Mouse (Mus musculus) forebrain, embryonic 14.5 days (tissue): ENCODE data around the gene Smpdl3b. TPM values are rescaled to one million over a fixed set of nuclear protein-coding genes. Genes with fewer than 3 reads are reported as not detected.
A peak's percentile ranks its signal among the peaks of the same experiment; 100 is the strongest.
"Not testable (repeated sequence)": the region's sequence is repeated elsewhere in the genome, so short reads cannot be mapped to it uniquely, and the experiment has no call there.

Source experiments
- ATAC-seq: fragments of 200-750 bp; cut with Nextera tagmentation; 2 replicates; pipeline ENCODE4 v1.8.0; 2017; ENCODE audit warnings: mild to moderate bottlenecking, moderate library complexity
- DNase-seq: peaks from one replicate; pipeline ENCODE4 v3.0.0-alpha.2; 2015; ENCODE audit warnings: low spot score
- H3K27ac ChIP-seq: fragments of 300-500 bp; sonication (generic); 2 replicates; pipeline ENCODE4 v1.5.1; 2014; ENCODE audit warnings: low read depth, mild to moderate bottlenecking, control low read depth, low read length, moderate library complexity
- H3K27me3 ChIP-seq: fragments of 300-500 bp; sonication (generic); replicated peaks from 2 replicates; pipeline ENCODE4 v1.6.1; 2014; ENCODE audit warnings: low read length, control low read depth, mixed read lengths; ENCODE audit not compliant: control insufficient read depth, insufficient read depth
- H3K36me3 ChIP-seq: fragments of 300-500 bp; sonication (generic); 2 replicates; pipeline ENCODE4 v1.6.1; 2014; ENCODE audit warnings: low read length, control low read depth; ENCODE audit not compliant: control insufficient read depth, insufficient read depth
- H3K4me1 ChIP-seq: fragments of 300-500 bp; sonication (generic); 2 replicates; pipeline ENCODE4 v1.6.1; 2014; ENCODE audit warnings: antibody characterized with exemption, low read length, control low read depth; ENCODE audit not compliant: control insufficient read depth, insufficient read depth
- H3K4me2 ChIP-seq: fragments of 300-500 bp; sonication (generic); 2 replicates; pipeline ENCODE4 v1.6.1; 2014; ENCODE audit warnings: mild to moderate bottlenecking, control low read depth, low read length
- H3K4me3 ChIP-seq: fragments of 300-500 bp; sonication (generic); 2 replicates; pipeline ENCODE4 v1.5.1; 2014; ENCODE audit warnings: low read depth, low read length, control low read depth
- H3K9ac ChIP-seq: fragments of 300-500 bp; sonication (generic); 2 replicates; pipeline ENCODE4 v1.6.1; 2014; ENCODE audit warnings: mild to moderate bottlenecking, low read length, control low read depth, moderate library complexity
- H3K9me3 ChIP-seq: fragments of 300-500 bp; sonication (generic); replicated peaks from 2 replicates; pipeline ENCODE4 v1.6.1; 2016; ENCODE audit warnings: low read length, control low read depth, mixed read lengths; ENCODE audit not compliant: control insufficient read depth
- WGBS: fragments of 180-500 bp; shearing (Covaris S2); extraction: QIAGEN DNeasy Blood & Tissue Kit; methylation state at CpG from one replicate; pipeline ENCODE4 v1.1.7; 2014; 5-methylcytosine and 5-hydroxymethylcytosine counted together
- polyA plus RNA-seq: library from polyadenylated mRNA; unstranded; fragments of >200 nt; fragmentation: Nextera tagmentation; extraction: Ambion mirVana; gene quantifications from 2 replicates; pipeline ENCODE4 v1.2.1, GENCODE M21; 2014

The Smpdl3b gene
- polyA plus RNA-seq, 1 experiment from 2014 or later, result 1.5 TPM

DNA sequence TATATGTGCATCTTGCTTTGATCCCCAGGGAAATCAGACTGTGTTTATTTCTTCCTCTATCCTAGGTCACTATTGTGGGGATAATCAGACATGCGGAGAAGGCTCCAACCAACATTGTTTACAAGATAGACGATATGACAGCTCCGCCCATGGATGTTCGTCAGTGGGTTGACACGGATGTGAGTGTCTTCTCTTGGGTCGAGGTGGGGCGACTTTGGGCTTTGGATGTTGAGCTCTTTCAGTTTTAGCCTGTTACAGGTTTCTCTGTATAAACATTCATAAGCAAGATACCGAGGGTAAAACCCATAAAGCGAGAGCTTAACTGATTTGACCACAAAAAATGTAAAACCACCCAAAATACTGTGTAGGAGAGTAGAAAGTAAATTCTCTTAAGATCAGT is 14.7 kb upstream of the Smpdl3b start:
- peaks cover 56% of the 10 kb centered on the region for H3K36me3 ChIP-seq
- H3K9ac ChIP-seq, result no peak overlapping the region
- DNase-seq (no peak), ATAC-seq (no peak)
- WGBS, result 95% methylated on average over 9 of the region's 9 CpGs
- no peak overlapping the region for H3K4me3 ChIP-seq
- H3K27ac ChIP-seq, result no peak overlapping the region
- 0 out of 2 replicates have a peak, but pooled peaks cover 4% of the 10 kb centered on the region for H3K4me1 ChIP-seq
- no peaks in the 10 kb centered on the region for H3K27me3 ChIP-seq
- no peak overlapping the region for H3K4me2 ChIP-seq
- no peaks in the 10 kb centered on the region for H3K9me3 ChIP-seq

DNA sequence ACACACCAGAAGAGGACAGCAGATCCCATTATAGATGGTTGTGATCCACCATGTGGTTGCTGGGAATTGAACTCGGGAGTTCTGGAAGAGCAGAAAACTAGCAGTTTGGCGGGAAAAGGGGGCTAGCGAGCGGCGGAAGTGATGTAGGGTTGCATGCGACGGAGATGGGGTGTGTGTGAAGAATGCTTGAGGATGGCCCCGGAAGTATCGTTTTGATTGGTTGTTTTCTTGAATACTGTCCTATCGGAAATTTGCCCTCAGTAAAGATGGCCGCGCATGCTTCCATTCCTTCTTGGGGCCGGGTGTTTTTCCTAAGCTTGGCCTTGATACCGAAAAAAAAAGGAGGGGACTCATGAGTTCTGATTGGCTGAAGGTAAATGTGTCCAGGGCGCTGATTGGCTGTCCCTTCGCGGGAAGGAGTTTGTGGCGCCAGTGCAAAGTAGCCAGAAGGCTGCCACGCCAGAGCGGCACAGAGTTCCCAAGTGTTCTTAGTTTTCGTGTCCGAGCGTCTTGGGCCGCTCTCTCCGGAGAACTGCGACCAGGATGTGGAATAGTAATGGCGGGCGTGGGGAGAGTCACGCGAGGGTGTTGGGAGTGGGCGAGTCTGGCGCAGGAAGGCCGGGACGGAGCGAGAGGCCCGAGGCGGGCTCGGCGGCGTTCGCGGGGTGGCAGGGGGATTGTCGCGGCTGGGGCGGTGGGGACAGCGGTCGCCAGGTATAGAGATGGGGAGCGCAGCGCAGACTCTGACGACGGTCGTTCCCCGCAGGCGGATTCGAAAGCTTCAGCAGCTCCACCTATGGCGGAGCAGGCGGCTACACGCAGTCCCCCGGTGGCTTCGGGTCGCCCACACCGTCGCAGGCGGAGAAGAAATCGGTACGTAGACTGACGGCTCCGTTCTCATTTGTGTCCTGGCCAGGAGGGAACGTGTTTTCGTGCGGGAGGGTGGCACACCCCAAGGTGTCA is 11.1 kb upstream of the Smpdl3b start, which contains the start of gene Rpa2:
Gene Rpa2 (plus strand): TSS at position 419 of the 963 bp plus-strand sequence.
- Histone ChIP-seq H3K4me3 (peak within 1 kb of the TSS; percentile 70), H3K4me1 (0 out of 2 replicates have a peak, but pooled peaks cover 4% of the 10 kb centered on the region), H3K27me3 (no peaks in the 10 kb centered on the region), H3K36me3 (peaks cover 23% of the 10 kb centered on the region), H3K4me2 (peak within 1 kb of the TSS; percentile 66), H3K27ac (no peak within 1 kb of the TSS), H3K9ac (peak within 1 kb of the TSS; percentile 73), H3K9me3 (no peaks in the 10 kb centered on the region)
- WGBS, result under 1% methylated on average over 71 of the region's 71 CpGs
- peak; percentile 100 for DNase-seq
- peak; percentile 98 for ATAC-seq

DNA sequence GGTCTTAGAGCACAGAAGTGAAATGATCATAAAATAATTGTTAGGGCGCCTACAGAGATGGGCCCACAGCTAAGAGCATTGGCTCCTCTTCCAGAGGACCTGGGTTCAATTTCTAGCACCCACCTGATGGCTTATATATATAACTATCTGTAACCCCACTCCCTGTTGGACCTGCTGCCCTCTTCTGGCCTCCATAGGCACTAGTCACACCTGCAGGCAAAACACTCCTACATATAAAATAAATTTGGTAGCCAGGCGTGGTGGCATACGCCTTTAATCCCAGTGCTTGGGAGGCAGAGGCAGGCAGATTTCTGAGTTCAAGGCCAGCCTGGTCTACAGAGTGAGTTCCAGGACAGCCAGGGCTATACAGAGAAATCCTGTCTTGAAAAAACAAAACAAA is 6.1 kb upstream of the Smpdl3b start:
- not testable (repeated sequence) for H3K9me3 ChIP-seq, H3K27me3 ChIP-seq, H3K36me3 ChIP-seq, DNase-seq, H3K4me1 ChIP-seq, H3K4me2 ChIP-seq, H3K27ac ChIP-seq, H3K4me3 ChIP-seq, ATAC-seq, H3K9ac ChIP-seq
- 83% methylated on average over 3 of the region's 3 CpGs for WGBS

DNA sequence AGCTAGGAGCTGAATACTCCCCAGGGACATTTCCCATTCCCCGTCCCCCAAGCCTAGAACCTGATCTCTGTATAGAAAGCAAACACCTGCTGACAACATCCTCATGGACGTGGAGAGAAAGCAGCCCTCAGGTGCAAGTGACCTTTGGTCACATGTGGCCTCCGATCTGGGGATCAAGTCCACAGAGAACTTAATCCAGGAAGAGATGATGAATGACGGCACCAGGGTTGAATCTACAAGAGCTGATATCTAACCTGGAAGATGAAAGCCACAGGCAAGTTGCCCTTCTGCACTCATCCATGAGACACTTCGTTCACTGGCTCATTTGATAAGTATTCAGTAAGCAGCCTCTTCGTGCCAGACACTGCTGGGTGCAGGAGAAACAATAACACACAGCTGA is 5.5 kb upstream of the Smpdl3b start:
- whole genome bisulfite sequencing, result 79% methylated on average over 6 of the region's 6 CpGs
- Histone ChIP-seq H3K4me2 (no peak overlapping the region), H3K4me1 (no peaks in the 10 kb centered on the region), H3K4me3 (no peak overlapping the region), H3K9me3 (no peaks in the 10 kb centered on the region), H3K27ac (no peak overlapping the region), H3K36me3 (no peaks in the 10 kb centered on the region), H3K9ac (no peak overlapping the region), H3K27me3 (no peaks in the 10 kb centered on the region)
- no peak for DNase-seq
- no peak for ATAC-seq

DNA sequence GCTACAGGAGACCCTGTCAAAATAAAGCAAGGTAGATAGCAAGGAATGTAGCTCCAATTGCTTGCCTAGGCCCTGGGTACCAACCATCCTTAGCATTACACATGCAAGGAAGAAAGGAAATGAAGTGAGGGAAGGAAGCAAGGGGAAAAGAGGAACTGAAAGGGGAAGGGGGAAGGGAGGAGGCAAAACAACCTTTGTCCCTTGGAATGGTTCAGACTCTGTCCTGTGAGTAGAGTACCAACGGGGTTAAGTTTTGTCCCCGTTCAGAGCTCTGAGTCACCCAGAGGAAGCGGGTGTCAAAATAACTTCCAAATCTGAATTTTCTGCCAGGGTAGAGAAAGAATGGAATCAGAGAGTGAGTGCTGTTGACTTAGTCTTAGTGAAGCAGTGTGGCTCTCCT is 3.2 kb upstream of the Smpdl3b start:
- Histone ChIP-seq H3K4me1 (0 out of 2 replicates have a peak, but pooled peaks cover 3% of the 10 kb centered on the region), H3K27me3 (peaks cover 5% of the 10 kb centered on the region; the same call in 1 of the 2 replicates), H3K9ac (no peak overlapping the region), H3K27ac (no peak overlapping the region), H3K36me3 (no peaks in the 10 kb centered on the region), H3K4me2 (no peak overlapping the region), H3K9me3 (no peaks in the 10 kb centered on the region), H3K4me3 (no peak overlapping the region)
- DNase-seq, result no peak
- ATAC-seq, result no peak
- 79% methylated on average over 3 of the region's 3 CpGs for WGBS

DNA sequence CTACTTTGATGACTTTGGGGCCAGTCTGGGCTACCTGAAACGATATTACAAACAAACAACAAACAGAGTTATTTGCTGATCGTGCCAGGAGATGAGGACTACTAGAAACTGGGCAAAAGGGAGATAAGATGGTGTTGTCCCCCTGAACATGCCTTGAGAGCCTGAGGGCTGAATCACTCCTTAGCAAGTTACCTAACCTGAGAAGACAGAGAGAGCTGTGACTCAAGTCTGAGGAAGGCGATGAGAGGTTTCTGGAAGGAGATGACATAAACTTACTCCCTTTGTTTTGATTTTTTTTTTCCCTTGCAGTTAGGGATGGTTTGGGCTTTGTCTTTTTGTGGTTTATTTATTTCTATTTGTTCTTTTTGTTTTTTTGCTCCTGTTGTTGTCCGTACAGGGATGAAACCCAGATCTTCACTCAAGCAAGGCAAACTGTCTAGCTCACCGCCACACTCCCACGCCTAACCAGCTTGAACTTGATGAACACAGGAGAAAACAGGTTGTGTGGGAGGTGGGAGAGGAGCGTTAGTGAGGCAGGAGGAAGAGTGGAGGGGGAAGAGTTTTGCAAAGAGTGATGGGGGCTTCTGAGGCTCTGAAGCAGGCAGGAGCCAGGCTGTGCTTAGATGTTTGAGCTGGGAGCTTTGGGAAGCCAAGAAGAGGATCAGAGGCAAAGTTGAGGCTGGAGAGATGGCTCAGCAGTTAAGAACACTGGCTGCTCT is 740 bp upstream of the Smpdl3b start:
- no peak for DNase-seq
- Histone ChIP-seq H3K4me2 (no peak overlapping the region), H3K27me3 (peaks cover 5% of the 10 kb centered on the region; the same call in 1 of the 2 replicates), H3K9me3 (no peaks in the 10 kb centered on the region), H3K27ac (no peak overlapping the region), H3K4me3 (no peak overlapping the region), H3K36me3 (no peaks in the 10 kb centered on the region), H3K4me1 (0 out of 2 replicates have a peak, but pooled peaks cover 3% of the 10 kb centered on the region), H3K9ac (no peak overlapping the region)
- no peak for ATAC-seq
- 88% methylated on average over 7 of the region's 7 CpGs for WGBS

DNA sequence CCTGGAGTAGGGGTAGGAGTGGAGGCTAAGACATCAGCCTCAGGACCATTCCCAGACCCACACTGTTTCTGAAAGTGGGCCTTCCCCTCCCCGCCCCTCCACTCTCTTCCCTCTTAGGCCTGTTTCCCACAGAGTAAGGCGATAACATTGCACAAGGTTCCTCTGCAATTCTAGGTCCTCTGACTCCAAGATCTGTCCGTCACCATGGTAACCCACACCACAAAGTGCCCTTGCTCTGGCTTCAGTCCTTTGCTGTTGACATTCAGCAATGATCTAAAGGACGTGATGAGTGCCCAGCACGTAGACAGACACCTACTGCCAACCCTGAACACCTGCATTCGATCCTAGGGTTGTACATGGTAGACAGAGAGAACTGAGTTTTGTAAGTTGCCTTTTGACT is 4.1 kb downstream of the Smpdl3b start:
- Histone ChIP-seq H3K9me3 (no peaks in the 10 kb centered on the region), H3K36me3 (no peaks in the 10 kb centered on the region), H3K4me3 (no peak overlapping the region), H3K27me3 (peaks cover 5% of the 10 kb centered on the region; the same call in 1 of the 2 replicates), H3K4me1 (0 out of 2 replicates have a peak, but pooled peaks cover 3% of the 10 kb centered on the region), H3K4me2 (no peak overlapping the region), H3K27ac (no peak overlapping the region), H3K9ac (no peak overlapping the region)
- WGBS, result 80% methylated on average over 6 of the region's 6 CpGs
- DNase-seq (no peak), ATAC-seq (no peak)

DNA sequence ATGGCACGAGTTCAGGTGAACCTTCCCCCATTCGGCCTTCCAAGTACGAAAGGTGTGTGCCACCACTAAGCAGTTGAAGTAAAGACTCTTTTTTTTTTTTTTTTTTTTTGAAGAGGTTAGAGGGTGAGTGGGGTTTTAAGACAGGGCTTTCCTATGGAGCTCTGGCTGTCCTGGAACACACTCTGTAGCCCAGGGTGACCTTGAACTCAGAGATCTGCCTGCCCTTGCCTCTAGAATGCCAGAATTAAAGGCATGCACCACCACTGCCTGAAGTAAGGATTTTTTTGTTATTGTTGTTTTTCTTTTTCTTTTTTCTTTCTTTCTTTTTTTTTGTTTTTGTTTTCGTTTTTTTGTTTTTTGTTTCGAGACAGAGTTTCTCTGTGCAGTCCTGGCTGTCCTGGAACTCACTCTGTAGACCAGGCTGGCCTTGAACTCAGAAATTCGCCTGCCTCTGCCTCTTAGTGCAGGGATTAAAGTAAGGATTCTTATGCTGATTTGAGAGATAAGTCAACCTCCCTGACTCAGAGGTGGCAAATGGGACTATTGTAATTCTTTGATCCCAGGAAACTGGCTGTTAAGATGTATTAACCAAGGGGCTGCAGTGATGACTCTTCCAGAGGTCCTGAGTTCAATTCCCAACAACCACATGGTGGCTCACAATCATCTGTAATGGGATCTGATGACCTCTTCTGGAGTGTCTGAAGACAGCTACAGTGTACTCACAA is 7.6 kb downstream of the Smpdl3b start:
- no peak overlapping the region for H3K4me2 ChIP-seq
- H3K27me3 ChIP-seq, result no peaks in the 10 kb centered on the region
- WGBS, result 84% methylated on average over 6 of the region's 6 CpGs
- no peak overlapping the region for H3K27ac ChIP-seq
- H3K4me3 ChIP-seq, result no peak overlapping the region
- no peaks in the 10 kb centered on the region for H3K36me3 ChIP-seq
- H3K9ac ChIP-seq, result no peak overlapping the region
- no peaks in the 10 kb centered on the region for H3K9me3 ChIP-seq
- ATAC-seq, result no peak
- no peaks in the 10 kb centered on the region for H3K4me1 ChIP-seq
- DNase-seq, result no peak
